Mouse (Mus musculus): ENCODE measurements around the gene Aldh3b1. TPM values are rescaled to one million over a fixed set of nuclear protein-coding genes. Genes with fewer than 3 reads are reported as not detected.

Gene Aldh3b1
- total RNA-seq, 2 experiments from 2014 or later: 2.6 to 3.2 TPM

GRCm38 (mm10) chr19:3893545-3894116, 36.0 kb downstream of the Aldh3b1 start:
- no peak for DNase-seq
- intact Hi-C loops (cut with DNase I): no loop called here

- intact Hi-C loops (cut with DNase I): no loop called here
- DNase-seq: no peak
Observed at GRCm38 (mm10) chr19:3890181-3890580, 39.4 kb downstream of the Aldh3b1 start.

- DNase-seq: no peak
Observed at GRCm38 (mm10) chr19:3889096-3889495, 40.5 kb downstream of the Aldh3b1 start.

GRCm38 (mm10) chr19:3884325-3884990, 45.1 kb downstream of the Aldh3b1 start:
- no peak for DNase-seq
- intact Hi-C loops (cut with DNase I): no loop called here

More at GRCm38 (mm10) chr19:3889096-3889495, 40.5 kb downstream of the Aldh3b1 start:
- intact Hi-C loops (cut with DNase I): loop anchor here (5.0 kb wide), 1 partner anchor 93 kb away; no protein-coding TSS in a partner anchor

DNA sequence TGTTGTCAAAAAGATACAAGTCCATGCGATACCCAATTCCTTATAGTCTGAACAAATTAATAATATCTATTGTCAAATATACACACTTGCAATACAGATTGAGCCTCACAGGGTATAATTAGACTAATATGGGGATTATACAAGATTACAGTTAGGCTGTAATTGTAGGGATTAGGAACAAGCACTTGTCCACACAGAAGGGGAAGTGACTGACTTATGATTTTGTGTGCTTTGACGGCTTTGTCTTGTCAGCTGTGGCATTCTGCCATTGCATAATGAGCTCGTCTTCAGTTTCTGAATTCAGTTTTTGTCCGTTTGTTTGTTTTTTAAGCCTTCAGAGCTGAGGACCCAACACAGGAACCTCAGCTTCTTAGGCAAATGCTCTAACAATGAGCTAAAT, 47.4 kb downstream of the Aldh3b1 start:
- intact Hi-C loops (cut with DNase I): no loop called here
- DNase-seq: no peak

DNA sequence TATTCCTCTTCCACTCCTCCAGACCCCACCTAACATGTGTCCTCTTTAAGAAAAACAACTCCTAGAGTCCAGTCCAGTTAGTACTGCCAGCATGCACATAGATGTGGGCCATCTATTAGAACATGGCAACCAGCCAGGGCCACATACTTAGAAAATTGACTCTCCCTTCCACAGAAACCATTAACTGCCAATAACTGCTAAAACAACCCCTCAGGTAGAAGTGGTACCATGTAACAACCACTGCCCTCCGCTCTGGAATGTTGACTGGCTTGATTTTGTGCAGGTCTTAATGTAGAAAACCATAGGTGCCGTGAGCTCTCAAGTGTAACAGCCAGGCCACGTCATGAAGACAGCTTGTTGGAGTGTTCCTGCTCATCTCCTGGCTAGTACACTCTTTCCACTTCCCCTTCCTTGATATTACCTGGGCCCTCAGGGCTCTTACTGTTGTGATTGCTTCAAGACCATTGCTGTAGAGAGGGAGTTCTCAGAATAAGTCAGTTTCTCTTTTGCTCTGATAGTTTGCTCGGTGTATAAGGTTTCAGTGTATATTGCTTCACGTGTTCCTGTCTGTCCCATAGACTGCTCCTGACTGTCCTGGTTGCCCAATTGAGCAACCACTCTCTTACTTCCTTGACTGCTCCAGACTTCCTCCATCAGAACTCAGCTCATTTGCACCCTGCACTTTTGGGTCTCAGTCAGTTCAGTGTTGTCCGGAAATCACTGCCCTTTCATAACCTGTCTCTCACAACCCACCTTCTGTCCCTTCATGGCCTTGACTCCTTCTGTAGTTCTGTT, 49.4 kb downstream of the Aldh3b1 start:
- DNase-seq: no peak
- intact Hi-C loops (cut with DNase I): no loop called here

- DNase-seq: no peak
- intact Hi-C loops (cut with DNase I): no loop called here
Observed at GRCm38 (mm10) chr19:3875045-3875444, 54.6 kb downstream of the Aldh3b1 start.

DNA sequence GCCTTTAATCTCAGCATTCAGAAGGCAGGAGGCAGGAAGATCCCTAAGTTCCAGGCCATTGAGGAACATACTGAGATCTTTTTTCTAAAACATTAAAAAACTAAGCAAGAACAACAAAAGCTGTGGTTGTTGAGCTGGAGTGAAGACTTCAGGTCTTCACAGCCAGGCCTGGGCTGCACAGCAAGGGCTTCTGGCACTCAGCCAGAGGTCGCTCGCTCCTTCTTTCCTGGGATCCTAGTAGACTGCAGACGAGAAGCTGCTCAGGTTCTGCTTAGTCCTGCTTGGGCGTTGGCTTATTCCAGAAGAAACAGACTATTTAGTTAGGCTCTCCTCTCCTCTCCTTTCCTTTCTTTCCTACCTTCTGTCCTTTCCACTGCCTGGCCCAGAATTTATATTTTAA, 57.2 kb downstream of the Aldh3b1 start:
- peak; percentile 33 to 51 for DNase-seq
- intact Hi-C loops (cut with DNase I): no loop called here

DNA sequence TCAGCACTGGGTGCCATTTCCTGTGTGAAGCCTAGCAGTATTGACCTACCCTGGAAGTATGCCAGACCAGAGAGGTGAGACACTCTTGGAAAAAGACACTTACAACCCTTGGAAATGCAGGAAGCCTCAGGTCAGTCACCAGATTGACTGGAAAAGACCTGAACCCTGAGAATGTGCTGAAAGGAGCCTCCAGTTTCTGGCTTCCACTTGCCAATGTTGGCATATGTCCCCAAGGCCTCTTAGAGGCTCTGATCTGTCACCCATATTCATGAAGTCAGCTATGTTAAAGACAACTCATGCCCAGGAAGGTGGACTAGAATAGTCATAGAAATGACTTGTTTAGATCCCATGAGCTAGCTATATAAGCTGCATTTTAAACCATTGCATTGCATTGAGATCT, 58.1 kb downstream of the Aldh3b1 start:
- DNase-seq: no peak
- intact Hi-C loops (cut with DNase I): no loop called here

GRCm38 (mm10) chr19:3868290-3868689, 61.3 kb downstream of the Aldh3b1 start:
- DNase-seq: no peak
- intact Hi-C loops (cut with DNase I): no loop called here

DNA sequence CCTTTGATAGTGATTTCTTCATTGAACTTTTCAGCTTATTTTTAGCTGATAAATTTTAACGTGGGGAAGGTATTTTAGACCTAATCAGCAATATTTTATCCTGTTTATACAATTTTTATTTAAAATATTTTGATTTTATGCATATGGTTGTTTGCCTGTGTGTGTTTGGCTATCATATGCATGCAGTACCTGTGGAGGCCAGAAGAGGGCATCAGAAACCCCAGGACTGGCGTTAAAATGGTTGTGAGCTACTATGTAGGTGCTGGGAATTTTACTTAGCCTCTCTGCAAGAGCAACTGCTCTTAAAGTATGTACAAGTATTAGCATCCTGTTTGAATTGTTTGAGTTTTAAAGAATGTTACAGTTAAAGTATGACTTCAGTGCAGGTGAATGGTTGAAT, 64.6 kb downstream of the Aldh3b1 start:
- intact Hi-C loops (cut with DNase I): no loop called here
- DNase-seq: no peak

Other genes starting within 250 kb of the Aldh3b1 start
- gene Lrp5, start 243.2 kb downstream of the Aldh3b1 start, total RNA-seq (2021): 10 to 100 TPM; 47.8 to 52.8 TPM
- gene 1810055G02Rik, start 221.5 kb downstream of the Aldh3b1 start, total RNA-seq (2021): 1 to 10 TPM; 8.9 TPM
- gene Kmt5b, start 162.4 kb downstream of the Aldh3b1 start, total RNA-seq (2021): 10 to 100 TPM; 35.3 to 40.1 TPM
- gene Chka, start 78.0 kb downstream of the Aldh3b1 start, total RNA-seq (2021): 10 to 100 TPM; 15.1 to 15.7 TPM
- 10 to 100 TPM; 16.0 to 20.4 TPM for gene Tcirg1, start 22.7 kb downstream of the Aldh3b1 start, total RNA-seq (2021)
- 100 to 1,000 TPM; 438 to 441 TPM for gene Ndufs8, start 17.0 kb downstream of the Aldh3b1 start, total RNA-seq (2021)
- gene Unc93b1, start 5.4 kb upstream of the Aldh3b1 start, total RNA-seq (2021): 10 to 100 TPM; 21.7 to 21.9 TPM
- under 1 TPM; 0.12 to 0.31 TPM for gene Aldh3b3, start 28.8 kb upstream of the Aldh3b1 start, total RNA-seq (2021)
- under 1 TPM; 0.57 to 0.59 TPM for gene Aldh3b2, start 42.5 kb upstream of the Aldh3b1 start, total RNA-seq (2021)
- gene Acy3, start 56.8 kb upstream of the Aldh3b1 start, total RNA-seq (2021): 10 to 100 TPM; 11.7 to 15.2 TPM
- gene Tbx10, start 62.9 kb upstream of the Aldh3b1 start, total RNA-seq (2021): not detected
- 10 to 100 TPM; 66.8 to 69.4 TPM for gene Nudt8, start 70.8 kb upstream of the Aldh3b1 start, total RNA-seq (2021)
- 1 to 10 TPM; 2.0 to 2.6 TPM for gene Gm49405, start 70.8 kb upstream of the Aldh3b1 start, total RNA-seq (2021)
- gene Doc2g, start 73.5 kb upstream of the Aldh3b1 start, total RNA-seq (2021): 10 to 100 TPM; 73.8 to 83.6 TPM
- gene Ndufv1, start 83.0 kb upstream of the Aldh3b1 start, total RNA-seq (2021): 1,000 to 10,000 TPM; 1,061 to 1,067 TPM
- 100 to 1,000 TPM; 257 to 271 TPM for gene Gstp1, start 108.2 kb upstream of the Aldh3b1 start, total RNA-seq (2021)
- gene Gstp2, start 116.2 kb upstream of the Aldh3b1 start, total RNA-seq (2021): 10 to 100 TPM; 80.8 to 90.7 TPM
- not detected for gene Gstp3, start 129.8 kb upstream of the Aldh3b1 start, total RNA-seq (2021)
- gene Cabp2, start 151.8 kb upstream of the Aldh3b1 start, total RNA-seq (2021): not detected
- gene Cdk2ap2, start 167.4 kb upstream of the Aldh3b1 start, total RNA-seq (2021): 10 to 100 TPM; 24.2 to 27.5 TPM
- 10 to 100 TPM; 25.0 to 26.4 TPM for gene Pitpnm1, start 170.2 kb upstream of the Aldh3b1 start, total RNA-seq (2021)
- 10 to 100 TPM; 47.0 to 60.6 TPM for gene Aip, start 196.1 kb upstream of the Aldh3b1 start, total RNA-seq (2021)
- not detected for gene Gpr152, start 210.0 kb upstream of the Aldh3b1 start, total RNA-seq (2021)
- gene Cabp4, start 214.2 kb upstream of the Aldh3b1 start, total RNA-seq (2021): not detected
- gene Coro1b, start 218.8 kb upstream of the Aldh3b1 start, total RNA-seq (2021): 10 to 100 TPM; 61.9 to 70.9 TPM
- 1 to 10 TPM; 3.2 to 6.7 TPM for gene Ptprcap, start 223.8 kb upstream of the Aldh3b1 start, total RNA-seq (2021)
- gene Rps6kb2, start 233.5 kb upstream of the Aldh3b1 start, total RNA-seq (2021): 10 to 100 TPM; 21.6 to 23.6 TPM
- gene Carns1, start 245.7 kb upstream of the Aldh3b1 start, total RNA-seq (2021): 10 to 100 TPM; 36.1 to 43.3 TPM